Mouse (Mus musculus) kidney, adult 2 months (tissue): ENCODE measurements around the gene Nfic.

Source experiments
- CTCF ChIP-seq: fragments of 200-500 bp; conservative IDR thresholded peaks from 2 replicates; pipeline ENCODE4 v1.5.1; 2011; ENCODE audit warnings: low read depth, mild to moderate bottlenecking, control low read depth, low read length, moderate library complexity, mixed read lengths; ENCODE audit not compliant: insufficient read depth, insufficient read length
- POLR2A ChIP-seq: fragments of 200-500 bp; IDR thresholded peaks from one replicate; pipeline ENCODE4 v1.6.1; 2011; ENCODE audit warnings: low read depth, low read length, control low read depth

DNA sequence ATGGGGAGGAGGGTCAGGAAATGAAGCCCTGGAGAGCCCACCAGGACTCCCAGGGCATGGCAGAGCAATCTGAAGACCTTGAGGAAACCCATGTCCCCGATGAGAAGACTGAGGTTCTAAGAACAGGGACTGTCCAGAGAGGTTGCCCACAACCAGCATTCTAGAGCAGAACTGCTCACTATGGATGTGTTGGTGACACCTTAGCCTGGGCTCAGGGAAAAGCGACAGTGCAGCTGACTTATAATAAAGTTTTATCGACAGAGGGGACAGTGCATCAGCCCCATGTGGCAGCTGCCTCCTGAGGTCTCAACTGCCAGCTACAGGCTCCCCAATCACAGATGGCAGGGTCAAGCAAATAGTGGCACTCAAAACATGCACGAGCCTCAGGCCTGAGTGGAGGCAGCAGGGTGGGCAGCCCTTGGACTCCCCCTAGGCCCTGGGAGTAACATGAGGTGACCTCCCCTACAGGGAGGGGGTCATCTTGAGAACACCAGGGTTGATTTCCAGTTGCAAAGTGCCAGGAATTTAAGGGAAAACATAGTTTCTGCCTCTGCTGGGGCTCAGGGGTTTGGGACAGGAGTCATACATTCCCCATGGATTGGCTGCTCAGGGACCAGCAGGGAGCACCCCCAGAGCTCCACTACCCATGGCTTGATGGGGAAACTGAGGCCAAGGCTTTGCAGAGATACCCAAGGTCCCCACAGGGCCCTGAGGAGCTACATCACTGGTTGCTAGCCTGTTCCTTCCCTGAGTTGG is 34.2 kb downstream of the Nfic start:
- no peak for TF ChIP-seq POLR2A
- TF ChIP-seq CTCF: no peak
